Mouse (Mus musculus): Measurements from ENCODE around the gene Sdk1. TPM values are rescaled to one million over a fixed set of nuclear protein-coding genes. Genes with fewer than 3 reads are reported as not detected.

The Sdk1 gene
- polyA plus RNA-seq, 1 experiment: 1.6 TPM

GRCm38 (mm10) chr5:141768761-141769515, 527.6 kb downstream of the Sdk1 start:
- Histone ChIP-seq H3K27me3 (ENCODE audit: control insufficient read depth, insufficient read depth, low read length) (no peaks in the 10 kb centered on the region), H3K27ac (ENCODE audit: control insufficient read depth, insufficient read depth, low read length) (no peak overlapping the region), H3K4me3 (ENCODE audit: control insufficient read depth, insufficient read depth, low read length) (no peak overlapping the region), H3K36me3 (ENCODE audit: control insufficient read depth, insufficient read depth, low read length) (no peaks in the 10 kb centered on the region), H3K4me1 (replicated peaks; ENCODE audit: control insufficient read depth, insufficient read depth, low read length) (no peaks in the 10 kb centered on the region)
- no peak for TF ChIP-seq POLR2A (IDR thresholded peaks at IDR 0.05; ENCODE audit: control insufficient read depth, extremely low read depth, insufficient read depth, low read length, poor library complexity)
- no peak for TF ChIP-seq CTCF (IDR thresholded peaks at IDR 0.05; ENCODE audit: borderline replicate concordance, control insufficient read depth, extremely low read depth, insufficient read depth, low read length, poor library complexity)
- WGBS: 79% methylated on average over 10 of the region's 10 CpGs
- DNase-seq: no peak

- Histone ChIP-seq H3K36me3 (ENCODE audit: control insufficient read depth, insufficient read depth, low read length) (no peaks in the 10 kb centered on the region), H3K27ac (ENCODE audit: control insufficient read depth, insufficient read depth, low read length) (no peak overlapping the region), H3K4me3 (ENCODE audit: control insufficient read depth, insufficient read depth, low read length) (no peak overlapping the region), H3K27me3 (ENCODE audit: control insufficient read depth, insufficient read depth, low read length) (no peaks in the 10 kb centered on the region), H3K4me1 (replicated peaks; ENCODE audit: control insufficient read depth, insufficient read depth, low read length) (no peaks in the 10 kb centered on the region)
- DNase-seq: no peak
- no peak for TF ChIP-seq POLR2A (IDR thresholded peaks at IDR 0.05; ENCODE audit: control insufficient read depth, extremely low read depth, insufficient read depth, low read length, poor library complexity)
- TF ChIP-seq CTCF (IDR thresholded peaks at IDR 0.05; ENCODE audit: borderline replicate concordance, control insufficient read depth, extremely low read depth, insufficient read depth, low read length, poor library complexity): no peak
- 96% methylated on average over 3 of the region's 3 CpGs for WGBS
Measured at GRCm38 (mm10) chr5:141771516-141771915, 530.2 kb downstream of the Sdk1 start.

GRCm38 (mm10) chr5:141778231-141778630, 536.9 kb downstream of the Sdk1 start:
- no peaks in the 10 kb centered on the region for H3K36me3 ChIP-seq (ENCODE audit: control insufficient read depth, insufficient read depth, low read length)
- no peak for TF ChIP-seq CTCF (IDR thresholded peaks at IDR 0.05; ENCODE audit: borderline replicate concordance, control insufficient read depth, extremely low read depth, insufficient read depth, low read length, poor library complexity)
- no peak for TF ChIP-seq POLR2A (IDR thresholded peaks at IDR 0.05; ENCODE audit: control insufficient read depth, extremely low read depth, insufficient read depth, low read length, poor library complexity)
- 91% methylated on average over 4 of the region's 4 CpGs for WGBS
- no peak overlapping the region for H3K27ac ChIP-seq (ENCODE audit: control insufficient read depth, insufficient read depth, low read length)
- no peak overlapping the region for H3K4me3 ChIP-seq (ENCODE audit: control insufficient read depth, insufficient read depth, low read length)
- H3K27me3 ChIP-seq (ENCODE audit: control insufficient read depth, insufficient read depth, low read length): no peaks in the 10 kb centered on the region
- no peaks in the 10 kb centered on the region for H3K4me1 ChIP-seq (replicated peaks; ENCODE audit: control insufficient read depth, insufficient read depth, low read length)
- no peak for DNase-seq

- 3% methylated on average over 2 of the region's 2 CpGs for WGBS
- Histone ChIP-seq H3K4me1 (replicated peaks; ENCODE audit: control insufficient read depth, insufficient read depth, low read length) (no peaks in the 10 kb centered on the region), H3K27ac (ENCODE audit: control insufficient read depth, insufficient read depth, low read length) (no peak overlapping the region), H3K4me3 (ENCODE audit: control insufficient read depth, insufficient read depth, low read length) (no peak overlapping the region), H3K36me3 (ENCODE audit: control insufficient read depth, insufficient read depth, low read length) (no peaks in the 10 kb centered on the region), H3K27me3 (ENCODE audit: control insufficient read depth, insufficient read depth, low read length) (no peaks in the 10 kb centered on the region)
- no peak for DNase-seq
- TF ChIP-seq CTCF (IDR thresholded peaks at IDR 0.05; ENCODE audit: borderline replicate concordance, control insufficient read depth, extremely low read depth, insufficient read depth, low read length, poor library complexity): no peak
- TF ChIP-seq POLR2A (IDR thresholded peaks at IDR 0.05; ENCODE audit: control insufficient read depth, extremely low read depth, insufficient read depth, low read length, poor library complexity): no peak
Measured at GRCm38 (mm10) chr5:141781142-141781541, 539.9 kb downstream of the Sdk1 start.

- H3K4me1 ChIP-seq (replicated peaks; ENCODE audit: control insufficient read depth, insufficient read depth, low read length): no peaks in the 10 kb centered on the region
- DNase-seq: no peak
- no peaks in the 10 kb centered on the region for H3K36me3 ChIP-seq (ENCODE audit: control insufficient read depth, insufficient read depth, low read length)
- no peaks in the 10 kb centered on the region for H3K27me3 ChIP-seq (ENCODE audit: control insufficient read depth, insufficient read depth, low read length)
- H3K27ac ChIP-seq (ENCODE audit: control insufficient read depth, insufficient read depth, low read length): no peak overlapping the region
- WGBS: 94% methylated on average over 5 of the region's 5 CpGs
- no peak overlapping the region for H3K4me3 ChIP-seq (ENCODE audit: control insufficient read depth, insufficient read depth, low read length)
- TF ChIP-seq POLR2A (IDR thresholded peaks at IDR 0.05; ENCODE audit: control insufficient read depth, extremely low read depth, insufficient read depth, low read length, poor library complexity) (no peak), CTCF (IDR thresholded peaks at IDR 0.05; ENCODE audit: borderline replicate concordance, control insufficient read depth, extremely low read depth, insufficient read depth, low read length, poor library complexity) (no peak)
Measured at GRCm38 (mm10) chr5:141782330-141782729, 541.0 kb downstream of the Sdk1 start.

GRCm38 (mm10) chr5:141783516-141783915, 542.2 kb downstream of the Sdk1 start:
- Histone ChIP-seq H3K4me3 (ENCODE audit: control insufficient read depth, insufficient read depth, low read length) (no peak overlapping the region), H3K4me1 (replicated peaks; ENCODE audit: control insufficient read depth, insufficient read depth, low read length) (no peaks in the 10 kb centered on the region), H3K36me3 (ENCODE audit: control insufficient read depth, insufficient read depth, low read length) (no peaks in the 10 kb centered on the region), H3K27ac (ENCODE audit: control insufficient read depth, insufficient read depth, low read length) (no peak overlapping the region), H3K27me3 (ENCODE audit: control insufficient read depth, insufficient read depth, low read length) (no peaks in the 10 kb centered on the region)
- TF ChIP-seq CTCF (IDR thresholded peaks at IDR 0.05; ENCODE audit: borderline replicate concordance, control insufficient read depth, extremely low read depth, insufficient read depth, low read length, poor library complexity) (no peak), POLR2A (IDR thresholded peaks at IDR 0.05; ENCODE audit: control insufficient read depth, extremely low read depth, insufficient read depth, low read length, poor library complexity) (no peak)
- WGBS: 96% methylated on average over 7 of the region's 7 CpGs
- DNase-seq: no peak
